Mouse (Mus musculus) olfactory bulb, adult 2 months (tissue): ENCODE measurements at regions not wholly inside any gene's neighbourhood (a gene's known extent, or its start where the extent isn't known, plus 50 kb on each side); places are given as distances from the start of the nearest gene placed in this dataset.

ENCODE experiments used
- CTCF ChIP-seq: fragments of 200-500 bp; IDR thresholded peaks from 2 replicates; pipeline ENCODE4 v1.5.1; 2012; ENCODE audit warnings: low read depth, mild to moderate bottlenecking, low read length, moderate library complexity; ENCODE audit not compliant: insufficient read depth
- POLR2A ChIP-seq: fragments of 200-500 bp; IDR thresholded peaks from 2 replicates; pipeline ENCODE4 v1.6.1; 2012; ENCODE audit warnings: mild to moderate bottlenecking, low read depth, low read length, moderate library complexity; ENCODE audit not compliant: insufficient read depth

DNA sequence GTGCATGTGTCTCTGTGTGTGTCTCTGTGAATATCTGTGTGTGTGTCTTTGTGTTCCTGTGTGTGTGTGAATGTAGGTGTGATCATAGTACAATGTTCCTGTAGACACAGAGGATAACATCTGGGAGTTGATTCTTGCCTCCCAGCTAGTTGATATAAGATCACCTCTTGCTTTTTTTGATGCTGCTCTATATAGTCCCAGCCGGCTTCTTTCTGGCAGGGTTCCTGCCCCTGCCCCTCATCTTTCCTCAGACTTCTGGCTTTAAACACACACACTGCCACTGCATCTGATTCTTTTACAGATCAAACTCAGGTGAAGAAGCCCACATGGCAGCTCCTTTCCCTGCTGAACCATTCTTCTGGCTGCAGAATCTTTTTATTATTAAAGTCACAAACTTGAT is 487.6 kb upstream of the Arpp21 start:
- TF ChIP-seq CTCF (no peak), POLR2A (no peak)
